ENCODE assay signal across 10 mouse cellular contexts in the genomic region with DNA sequence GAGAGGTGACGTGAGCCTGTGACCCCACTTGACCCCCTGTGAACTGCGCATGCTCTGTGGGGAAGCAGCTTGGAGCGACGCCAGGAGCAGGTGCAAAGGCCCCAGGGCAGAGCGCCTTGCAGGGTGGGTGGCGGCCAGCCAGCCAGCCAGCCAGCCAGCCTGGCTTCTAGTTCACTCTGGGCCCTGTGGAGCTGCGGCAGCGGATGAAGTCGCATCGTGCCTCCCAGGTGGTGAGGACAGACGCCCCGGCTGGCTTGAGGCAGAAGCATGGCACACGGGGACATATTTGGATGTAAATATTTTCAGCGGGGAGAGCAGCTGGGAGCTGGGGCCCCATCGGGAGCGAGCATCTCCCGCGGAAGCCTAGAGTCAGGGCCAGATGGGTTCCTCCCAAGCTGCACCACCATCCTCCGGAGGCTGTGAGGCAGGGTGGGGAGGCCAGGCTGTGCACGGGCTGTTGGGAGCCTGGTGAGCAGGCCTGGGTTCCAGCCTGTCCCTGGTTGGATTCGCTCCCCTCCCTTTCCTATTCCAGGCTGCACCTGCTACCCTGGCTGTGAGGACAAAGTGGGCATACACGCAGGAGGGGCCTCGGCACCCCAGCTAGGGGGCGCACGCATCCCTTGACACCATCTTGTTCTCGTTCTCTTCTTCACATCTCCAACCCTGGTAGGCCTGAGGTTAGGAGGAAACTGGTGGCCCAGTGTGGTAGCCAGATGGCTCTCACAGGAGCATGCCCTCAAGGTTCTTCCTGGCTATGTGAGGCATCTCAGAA. TPM values are rescaled to one million over a fixed set of nuclear protein-coding genes. Genes with fewer than 3 reads are reported as not detected.
DNase-seq lines count a peak whose midpoint lies in the region; ATAC-seq and TF ChIP-seq lines count a peak whose summit lies in the region.
"Had no signal": no experiment of that assay in that cellular context is flagged by ENCODE, and none has a peak within 500 bp of the region (broad histone marks: within the 10 kb centered on the region; RNA-seq: fewer than 3 reads in every experiment).

No protein-coding gene starts in this region.

- WGBS in forebrain, embryonic 10.5 days: 58% methylated on average over 26 of the region's 26 CpGs
- WGBS in stomach, postnatal 0 days: 46% methylated on average over 26 of the region's 26 CpGs

- H3K4me3 ChIP-seq in CH12.LX (replicated peaks in 1 of 3; ENCODE audit: low read depth in 2 of 3, low read length in 2 of 3, poor library complexity in 1 of 3) (no peak overlapping the region), G1E (ENCODE audit: low read depth, low read length) (peak overlapping the region; percentile 56; the same call in 1 of the 2 replicates)
- H3K4me3 ChIP-seq in forebrain, embryonic 10.5 days: no peak overlapping the region
- no peak overlapping the region for H3K4me3 ChIP-seq in stomach, postnatal 0 days (ENCODE audit: low read depth, low read length)
- H3K4me3 ChIP-seq: embryonic facial prominence, embryonic 12.5 days; limb, embryonic 12.5 days had no signal

- TF ChIP-seq POLR2A in CH12.LX (IDR thresholded peaks at IDR 0.05; ENCODE audit: low read depth, low read length): no peak

- H3K9me3 ChIP-seq in CH12.LX (replicated peaks; ENCODE audit: low read length): no peaks in the 10 kb centered on the region
- H3K9me3 ChIP-seq in G1E (replicated peaks): no peaks in the 10 kb centered on the region
- no peaks in the 10 kb centered on the region for H3K9me3 ChIP-seq in forebrain, embryonic 10.5 days
- no peaks in the 10 kb centered on the region for H3K9me3 ChIP-seq in stomach, postnatal 0 days (ENCODE audit: control insufficient read depth, low read length)
- H3K9me3 ChIP-seq: embryonic facial prominence, embryonic 12.5 days; limb, embryonic 12.5 days had no signal

- in situ Hi-C loops in CH12.LX (cut with MboI; ENCODE audit: low pct_ligation_motif_present, low pct_unique_long_range_greater_than_20kb, low sequenced_read_pairs): no loop called here

- H3K9ac ChIP-seq in CH12.LX (ENCODE audit: insufficient read depth, low read depth): no peak overlapping the region
- no peak overlapping the region for H3K9ac ChIP-seq in stomach, postnatal 0 days (ENCODE audit: low read length)
- H3K9ac ChIP-seq: embryonic facial prominence, embryonic 12.5 days; limb, embryonic 12.5 days had no signal

- dilution Hi-C loops in CH12.LX (cut with MboI; ENCODE audit: extremely low pct_ligation_motif_present, extremely low pct_unique_long_range_greater_than_20kb, low sequenced_read_pairs): no loop called here

- no peak for ATAC-seq in G1E (ENCODE audit: extremely low read depth, insufficient number of reproducible peaks, low FRiP score, poor library complexity, severe bottlenecking)
- no peak for ATAC-seq in stomach, postnatal 0 days (ENCODE audit: low FRiP score, low TSS enrichment)
- ATAC-seq in activated CD4-positive, CD25-positive, alpha-beta regulatory T cell, adult 4 months: no peak

- H3K36me3 ChIP-seq in CH12.LX (replicated peaks in 1 of 2; ENCODE audit: control insufficient read depth in 1 of 2, insufficient read depth in 1 of 2, low read length in 1 of 2) (no peaks in the 10 kb centered on the region), G1E (replicated peaks) (peaks cover 3% of the 10 kb centered on the region)
- no peaks in the 10 kb centered on the region for H3K36me3 ChIP-seq in forebrain, embryonic 10.5 days (replicated peaks)
- no peaks in the 10 kb centered on the region for H3K36me3 ChIP-seq in stomach, postnatal 0 days (ENCODE audit: control insufficient read depth, insufficient read depth, low read length)
- H3K36me3 ChIP-seq: embryonic facial prominence, embryonic 12.5 days; limb, embryonic 12.5 days had no signal

- no peak overlapping the region for H3K4me2 ChIP-seq in CH12.LX (ENCODE audit: insufficient read depth, low read depth, poor library complexity, severe bottlenecking)
- H3K4me2 ChIP-seq in stomach, postnatal 0 days (replicated peaks; ENCODE audit: low read depth): no peak overlapping the region
- H3K4me2 ChIP-seq: embryonic facial prominence, embryonic 12.5 days; limb, embryonic 12.5 days had no signal

- TF ChIP-seq CTCF in CH12.LX (conservative IDR thresholded peaks at IDR 0.05 in 1 of 2, IDR thresholded peaks at IDR 0.05 in 1 of 2; ENCODE audit: low read depth in 2 of 2, low read length in 2 of 2): no peak
- TF ChIP-seq CTCF in G1E (IDR thresholded peaks at IDR 0.05; ENCODE audit: low read depth, low read length): no peak
- peak; percentile 28; the same call in 1 of the 2 replicates for TF ChIP-seq CTCF in stomach, postnatal 0 days (IDR thresholded peaks at IDR 0.05; ENCODE audit: low read depth)

- no peak for TF ChIP-seq EP300 in CH12.LX (IDR thresholded peaks at IDR 0.05; ENCODE audit: low read length)
- TF ChIP-seq EP300 in stomach, postnatal 0 days (optimal IDR thresholded peaks at IDR 0.05): no peak

- no peak; the same call in 1 of the 2 replicates for TF ChIP-seq RAD21 in CH12.LX (IDR thresholded peaks at IDR 0.05; ENCODE audit: low read depth, low read length)

- no peaks in the 10 kb centered on the region for H3K79me2 ChIP-seq in CH12.LX (replicated peaks; ENCODE audit: control insufficient read depth, extremely low read depth, insufficient read depth, poor library complexity, severe bottlenecking)

- peaks cover 5% of the 10 kb centered on the region for H3K27me3 ChIP-seq in CH12.LX (replicated peaks)
- no peaks in the 10 kb centered on the region; the same call in 1 of the 2 replicates for H3K27me3 ChIP-seq in G1E (ENCODE audit: insufficient read depth, low read length)
- peaks cover 15% of the 10 kb centered on the region for H3K27me3 ChIP-seq in forebrain, embryonic 10.5 days (ENCODE audit: poor library complexity, severe bottlenecking)
- H3K27me3 ChIP-seq in stomach, postnatal 0 days (ENCODE audit: control insufficient read depth, insufficient read depth, low read length): no peaks in the 10 kb centered on the region

- no peak overlapping the region for H3K27ac ChIP-seq in CH12.LX (ENCODE audit: insufficient read depth, low read depth)
- H3K27ac ChIP-seq in forebrain, embryonic 10.5 days: 0 out of 2 replicates have a peak overlapping the region, but pooled peaks have one; percentile 56
- H3K27ac ChIP-seq in stomach, postnatal 0 days (replicated peaks): no peak overlapping the region
- H3K27ac ChIP-seq: embryonic facial prominence, embryonic 12.5 days; limb, embryonic 12.5 days had no signal

- H3K4me1 ChIP-seq in CH12.LX (ENCODE audit: control insufficient read depth in 1 of 2, insufficient read depth in 2 of 2): peaks cover 18 to 43% of the 10 kb centered on the region in 2 experiments
- peaks cover 99% of the 10 kb centered on the region for H3K4me1 ChIP-seq in G1E (ENCODE audit: insufficient read depth, low read depth, low read length)
- H3K4me1 ChIP-seq in forebrain, embryonic 10.5 days: peaks cover 43% of the 10 kb centered on the region
- H3K4me1 ChIP-seq in stomach, postnatal 0 days (replicated peaks; ENCODE audit: control insufficient read depth, insufficient read depth): no peaks in the 10 kb centered on the region

- DNase-seq in CH12.LX (ENCODE audit: extremely low read depth) (no peak), G1E (ENCODE audit: low spot score) (peak; percentile 39)
- DNase-seq in forebrain, embryonic 10.5 days (ENCODE audit: extremely low spot score, low spot score): no peak
- DNase-seq in layer of hippocampus, postnatal 14 days (ENCODE audit: low spot score in 2 of 2): peak; percentile 71 to 73
- no peak for DNase-seq in stomach, postnatal 0 days (ENCODE audit: low spot score)
- no peak for DNase-seq in urinary bladder, adult 18-20 months (ENCODE audit: low spot score in 2 of 2)
- DNase-seq in heart, adult 11 months: no peak

TF ChIP-seq in CH12.LX, 34 proteins besides CTCF, POLR2A, EP300 and RAD21:
- no peak for TF ChIP-seq TBP (conservative IDR thresholded peaks at IDR 0.05; ENCODE audit: low read depth, low read length)
- TF ChIP-seq NRF1 (IDR thresholded peaks at IDR 0.05; ENCODE audit: low read depth, low read length): peak; percentile 54
- TF ChIP-seq MAX (IDR thresholded peaks at IDR 0.05; ENCODE audit: low read length): no peak
- TF ChIP-seq PAX5 (IDR thresholded peaks at IDR 0.05; ENCODE audit: low read length): no peak
- peak; percentile 4; the same call in 1 of the 2 replicates for TF ChIP-seq SMC3 (IDR thresholded peaks at IDR 0.05; ENCODE audit: low read depth, low read length)
- TF ChIP-seq MXI1 (IDR thresholded peaks at IDR 0.05; ENCODE audit: low read depth, low read length): no peak
- TF ChIP-seq TCF12 (IDR thresholded peaks at IDR 0.05; ENCODE audit: low read depth, low read length): 0 out of 2 replicates have a peak, but pooled peaks have one; percentile 16
- TF ChIP-seq CHD1 (IDR thresholded peaks at IDR 0.05; ENCODE audit: low read depth, low read length): no peak
- no peak for TF ChIP-seq ZC3H11A (IDR thresholded peaks at IDR 0.05; ENCODE audit: low read depth, low read length)
- TF ChIP-seq HCFC1 (IDR thresholded peaks at IDR 0.05; ENCODE audit: low read depth, low read length): no peak
TF ChIP-seq in CH12.LX: peak in this region for 3.

RNA-seq across cellular contexts. Expression of gene Cbfa2t3, which starts 10.6 kb away (rescaled TPM):
- total RNA-seq in CH12.LX (2012; rRNA removed) (2.1 and 3.4 TPM in 2 replicates), CH12.LX (2014; rRNA removed) (0.43 and 0.47 TPM in 2 replicates), G1E (2014; fragmentation: Nextera tagmentation) (99.0 and 106 TPM in 2 replicates), G1E (2017) (18.8 and 19.9 TPM in 2 replicates)
- polyA plus RNA-seq in CH12.LX (2012; ENCODE audit: insufficient read length, low read depth) (16.5 and 22.6 TPM in 2 replicates), G1E (2012) (287 TPM in 2 replicates)
- 1.6 and 2.4 TPM in 2 replicates for polyA plus RNA-seq in forebrain, embryonic 10.5 days (2016; fragmentation: Nextera tagmentation; extraction: Ambion mirVana)
- total RNA-seq in layer of hippocampus, postnatal 14 days (2021): 10 to 100 TPM; 25.1 to 28.7 TPM
- 1.8 and 2.4 TPM in 2 replicates for polyA plus RNA-seq in stomach, postnatal 0 days (2015; fragmentation: Nextera tagmentation; extraction: Ambion mirVana)
- under 1 TPM; 0.08 to 0.28 TPM for polyA plus RNA-seq in activated CD4-positive, CD25-positive, alpha-beta regulatory T cell, adult 4 months (2017; shearing (Covaris generic))

Comparison
In these comparisons a context has a peak if more than half of its experiments do, and no peak if none do; other contexts are left out.
1. DNase-seq: peak in G1E (single experiment) and layer of hippocampus, postnatal 14 days (2 of 2); none in CH12.LX (single experiment), forebrain, embryonic 10.5 days (single experiment), stomach, postnatal 0 days (single experiment), urinary bladder, adult 18-20 months (0 of 2) and heart, adult 11 months (single experiment).
2. RNA of gene Cbfa2t3, which starts 10.6 kb away (polyA plus RNA-seq): 287 TPM in G1E; 16.5 to 22.6 TPM in CH12.LX, 1.6 to 2.4 TPM in forebrain, embryonic 10.5 days, 1.8 to 2.4 TPM in stomach, postnatal 0 days and 0.08 to 0.28 TPM in activated CD4-positive, CD25-positive, alpha-beta regulatory T cell, adult 4 months; every median in the first group is over 10 times any median in the second.